Mouse (Mus musculus): Measurements from ENCODE around the gene Olfr45.

DNA sequence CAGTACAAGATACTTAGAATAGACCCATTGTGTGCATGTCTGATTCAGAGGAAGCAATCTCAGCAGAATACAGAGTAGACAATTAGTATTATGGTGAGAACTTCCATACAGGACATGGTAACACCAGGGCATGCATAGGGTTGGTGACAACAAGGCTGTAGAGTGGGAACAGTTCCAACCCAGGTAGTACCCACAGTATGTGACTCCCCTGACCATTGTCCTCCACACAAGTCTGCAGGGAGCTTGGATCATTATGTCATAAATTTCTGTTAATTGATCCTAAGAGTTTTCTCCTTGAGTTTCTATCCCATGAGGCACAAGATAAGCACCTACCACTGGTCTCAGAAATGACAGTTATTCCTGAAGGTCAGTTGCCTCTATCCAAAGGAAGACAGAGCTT is 15.2 kb downstream of the Olfr45 start, which contains the start of gene Olfr541:
- TF ChIP-seq POLR2A (IDR thresholded peaks at IDR 0.05; ENCODE audit: control insufficient read depth, extremely low read depth, insufficient read depth, low read length, poor library complexity) (no peak), CTCF (IDR thresholded peaks at IDR 0.05; ENCODE audit: borderline replicate concordance, control insufficient read depth, extremely low read depth, insufficient read depth, low read length, poor library complexity) (no peak)

All from thymus, adult 2 months (tissue).